Mouse (Mus musculus) right cerebral cortex, postnatal 10 days (tissue): ENCODE data around the gene Hoxb4.

Experiments used
- DNase-seq, 2 experiments: peaks; one replicate each; pipeline ENCODE4 v3.0.0; 2021; ENCODE audit warnings: low spot score in 2 of 2

Hoxb4 gene

GRCm38 (mm10) chr11:96284774-96285734, 33.0 kb upstream of the Hoxb4 start:
- no peak for DNase-seq

- no peak for DNase-seq
Measured at GRCm38 (mm10) chr11:96285771-96286738, 32.0 kb upstream of the Hoxb4 start, which contains the start of gene Hoxb7. Gene Hoxb7, plus strand, starts transcription at chr11:96286623.

- DNase-seq: no peak
Measured at GRCm38 (mm10) chr11:96286739-96287385, 31.2 kb upstream of the Hoxb4 start.

GRCm38 (mm10) chr11:96287411-96287810, 30.7 kb upstream of the Hoxb4 start:
- no peak for DNase-seq

GRCm38 (mm10) chr11:96288455-96289221, 29.4 kb upstream of the Hoxb4 start:
- no peak for DNase-seq

- DNase-seq: no peak
Measured at GRCm38 (mm10) chr11:96289293-96289692, 28.8 kb upstream of the Hoxb4 start.

- DNase-seq: no peak
Measured at GRCm38 (mm10) chr11:96289837-96290236, 28.2 kb upstream of the Hoxb4 start.

GRCm38 (mm10) chr11:96290705-96291355, 27.2 kb upstream of the Hoxb4 start:
- no peak for DNase-seq

GRCm38 (mm10) chr11:96291681-96292564, 26.1 kb upstream of the Hoxb4 start, which contains the start of gene Hoxb6:
Gene Hoxb6, plus strand, starts transcription at chr11:96292476.
- DNase-seq: no peak

GRCm38 (mm10) chr11:96292565-96293301, 25.3 kb upstream of the Hoxb4 start:
- DNase-seq: no peak

GRCm38 (mm10) chr11:96293302-96293921, 24.7 kb upstream of the Hoxb4 start:
- DNase-seq: no peak

- DNase-seq: peak; percentile 43 to 62
Measured at GRCm38 (mm10) chr11:96294245-96295091, 23.6 kb upstream of the Hoxb4 start.

- DNase-seq: no peak
Measured at GRCm38 (mm10) chr11:96295092-96295835, 22.8 kb upstream of the Hoxb4 start.

GRCm38 (mm10) chr11:96296997-96297396, 21.1 kb upstream of the Hoxb4 start:
- no peak for DNase-seq

GRCm38 (mm10) chr11:96297428-96297827, 20.6 kb upstream of the Hoxb4 start:
- DNase-seq: no peak

GRCm38 (mm10) chr11:96297968-96298635, 20.0 kb upstream of the Hoxb4 start:
- DNase-seq: no peak
